Mouse (Mus musculus) megakaryocyte, embryonic 14.5 days (primary cell): ENCODE data around the gene Adipor2.

ENCODE experiments used
- FLI1 ChIP-seq: IDR thresholded peaks from 2 replicates; pipeline ENCODE4 v1.6.1; 2012; ENCODE audit warnings: low read length, inconsistent platforms, mixed read lengths
- GATA1 ChIP-seq: IDR thresholded peaks from 3 replicates; pipeline ENCODE4 v1.6.1; 2012; ENCODE audit warnings: mixed read lengths, low read length, inconsistent platforms, borderline replicate concordance

- TF ChIP-seq GATA1, result no peak
- no peak for TF ChIP-seq FLI1
Observed at GRCm38 (mm10) chr6:119346257-119346656, 71.2 kb downstream of the Adipor2 start.
